Mouse (Mus musculus) adrenal gland (tissue): ENCODE measurements around the gene Olfr612.
"Not testable (repeated sequence)": the region's sequence is repeated elsewhere in the genome, so short reads cannot be mapped to it uniquely, and the experiment has no call there.

Experiments used
- intact Hi-C: fragments of 180-260 bp; cut with DNase I; formaldehyde crosslinking; loops from one replicate; pipeline ENCODE4 v1.15.1; 2025
- long read RNA-seq, 2 experiments: library from polyadenylated mRNA; unstranded; transcript quantifications; one replicate each; pipeline ENCODE4 v2.0.0; 2020; ENCODE audit warnings: borderline replicate concordance in 1 of 2; ENCODE audit not compliant: insufficient replicate concordance in 1 of 2
- microRNA-seq, 2 experiments: library from miRNA; unstranded; fragments of <30 nt; microRNA quantifications; one replicate each; pipeline ENCODE4; 2019

The Olfr612 gene
- long read RNA-seq, experiment 1: 0 reads
- long read RNA-seq, experiment 2: 0 reads

- intact Hi-C loops: not testable (repeated sequence)
Measured at GRCm38 (mm10) chr7:103542617-103543016, at the start of gene Olfr612. Olfr612 (minus strand) TSS chr7:103542717.

GRCm38 (mm10) chr7:103589803-103590202, 47.3 kb upstream of the Olfr612 start, which contains the start of gene Olfr618:
Olfr618 (plus strand) TSS chr7:103590103.
- intact Hi-C loops: no loop called here

GRCm38 (mm10) chr7:103572761-103573160, 30.2 kb upstream of the Olfr612 start, which contains the start of gene Olfr617:
Olfr617 (plus strand) TSS chr7:103573061.
- intact Hi-C loops: no loop called here

GRCm38 (mm10) chr7:103569043-103569442, 26.5 kb upstream of the Olfr612 start, which contains the start of gene Olfr616:
Olfr616 (minus strand) TSS chr7:103569143.
- intact Hi-C loops: no loop called here

GRCm38 (mm10) chr7:103555779-103556178, 13.3 kb upstream of the Olfr612 start, which contains the start of gene Olfr615:
Olfr615 (plus strand) TSS chr7:103556079.
- intact Hi-C loops: no loop called here

GRCm38 (mm10) chr7:103547774-103548173, 5.3 kb upstream of the Olfr612 start, which contains the start of gene Olfr613:
Olfr613 (plus strand) TSS chr7:103548074.
- intact Hi-C loops: no loop called here

GRCm38 (mm10) chr7:103520746-103521145, 21.8 kb downstream of the Olfr612 start, which contains the start of gene Olfr611:
Olfr611 (minus strand) TSS chr7:103520846.
- intact Hi-C loops: not testable (repeated sequence)

GRCm38 (mm10) chr7:103512022-103512421, 30.5 kb downstream of the Olfr612 start, which contains the start of gene Olfr610:
Olfr610 (minus strand) TSS chr7:103512122.
- intact Hi-C loops: no loop called here

GRCm38 (mm10) chr7:103497962-103498361, 44.6 kb downstream of the Olfr612 start, which contains the start of gene Olfr609:
Olfr609 (minus strand) TSS chr7:103498062.
- intact Hi-C loops: no loop called here

Small RNAs within 50 kb of the gene (microRNA-seq; reads per million reads assigned to microRNA genes)
- gene Gm26506: 0 reads per million in 2 experiments
